Mouse (Mus musculus): ENCODE measurements around the gene Cacna1d.

DNA sequence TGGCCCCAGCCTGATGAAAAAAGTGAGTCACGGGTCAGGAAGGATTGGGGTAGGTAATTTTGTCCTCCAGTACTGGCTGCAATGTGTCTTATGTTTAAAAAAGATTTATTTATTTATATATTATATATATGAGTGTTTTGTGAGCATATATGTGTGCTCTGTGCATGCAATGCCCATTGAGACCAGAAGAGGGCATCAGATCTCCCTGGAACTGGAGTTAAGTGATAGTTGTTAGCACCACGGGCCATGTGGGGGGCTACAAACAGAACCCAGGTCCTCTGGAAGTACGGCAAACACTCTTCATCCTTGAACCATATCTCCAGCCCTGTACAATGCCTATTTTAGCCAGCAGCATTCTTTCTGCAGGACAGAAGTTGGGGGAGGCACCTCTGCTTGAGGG is 443.2 kb downstream of the Cacna1d start:
- no peak for TF ChIP-seq CTCF (IDR thresholded peaks at IDR 0.05; ENCODE audit: insufficient read depth, low read length)
- TF ChIP-seq POLR2A (IDR thresholded peaks at IDR 0.05; ENCODE audit: borderline replicate concordance, extremely low read depth, low read depth, low read length) = no peak
